Mouse (Mus musculus) regulatory T cell (primary cell): Measurements from ENCODE around the gene Vmn2r91.
"Not testable (repeated sequence)": the region's sequence is repeated elsewhere in the genome, so short reads cannot be mapped to it uniquely, and the experiment has no call there.

ENCODE experiments used
- in situ Hi-C: fragments of 300-600 bp; cut with MboI, MseI; formaldehyde crosslinking; loops from one replicate; pipeline ENCODE4 v1.15.1; 2025; ENCODE audit warnings: high pct_unique_total_duplicates

Vmn2r91 gene

GRCm38 (mm10) chr17:18084716-18085115, at the start of gene Vmn2r91:
TSS of gene Vmn2r91 (plus strand) at chr17:18085016.
- in situ Hi-C loops: not testable (repeated sequence)

- in situ Hi-C loops: loop anchor here (10.0 kb wide), 1 partner anchor 656 kb away; no protein-coding TSS in a partner anchor
These were observed 35.7 kb upstream of the Vmn2r91 start, which contains the start of gene Vmn2r124 for GRCm38 (mm10) chr17:18049124-18049523. TSS of gene Vmn2r124 (plus strand) at chr17:18049424.

- in situ Hi-C loops: not testable (repeated sequence)
These were observed 10.8 kb downstream of the Vmn2r91 start for GRCm38 (mm10) chr17:18095626-18096025.

GRCm38 (mm10) chr17:18102265-18102664, 17.4 kb downstream of the Vmn2r91 start:
- in situ Hi-C loops: not testable (repeated sequence)

- in situ Hi-C loops: not testable (repeated sequence)
These were observed 66.8 kb downstream of the Vmn2r91 start, which contains the start of gene Vmn2r92 for GRCm38 (mm10) chr17:18151587-18151986. TSS of gene Vmn2r92 (plus strand) at chr17:18151887.

- in situ Hi-C loops: not testable (repeated sequence)
These were observed 76.4 kb downstream of the Vmn2r91 start for GRCm38 (mm10) chr17:18161194-18161593.
